Mouse (Mus musculus): ENCODE data around the gene Dusp8.

DNA sequence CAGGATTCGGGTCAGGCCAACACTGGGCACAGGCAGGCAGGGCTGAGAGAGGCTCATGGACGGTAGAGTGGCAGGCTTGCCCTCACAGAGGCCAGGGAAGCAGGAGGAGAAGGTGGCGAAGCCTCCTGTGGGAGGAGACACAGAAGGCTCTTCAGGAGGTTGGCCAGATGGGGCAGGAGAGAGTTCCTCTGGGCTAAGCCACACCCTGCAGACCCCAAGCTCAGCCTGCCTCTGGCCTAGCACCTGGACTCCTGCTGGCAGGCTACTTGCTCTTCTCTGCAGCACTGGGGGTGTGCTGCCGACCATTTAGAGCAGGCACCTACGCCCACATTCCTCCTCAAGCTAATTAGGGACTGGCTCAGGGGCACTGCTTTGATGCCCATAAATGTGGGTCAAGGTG, 11.2 kb downstream of the Dusp8 start:
- TF ChIP-seq CTCF (IDR thresholded peaks at IDR 0.05) = no peak; the same call in 1 of the 2 replicates
- no peak for TF ChIP-seq EP300 (IDR thresholded peaks at IDR 0.05)

Data from lung, postnatal 0 days (tissue).